Mouse (Mus musculus): ENCODE measurements around the gene Mid1.

The Mid1 gene

GRCm38 (mm10) chrX:169685131-169685530 lies at the start of gene Mid1:
Gene Mid1, plus strand, starts transcription at chrX:169685199.
- no peak for ATAC-seq (ENCODE audit: insufficient number of reproducible peaks, low FRiP score, low TSS enrichment)

GRCm38 (mm10) chrX:169673056-169673455 lies 11.9 kb upstream of the Mid1 start:
- ATAC-seq (ENCODE audit: insufficient number of reproducible peaks, low FRiP score, low TSS enrichment) = no peak

- no peak for ATAC-seq (ENCODE audit: insufficient number of reproducible peaks, low FRiP score, low TSS enrichment)
Measured at GRCm38 (mm10) chrX:169676313-169676712, 8.7 kb upstream of the Mid1 start.

- no peak for ATAC-seq (ENCODE audit: insufficient number of reproducible peaks, low FRiP score, low TSS enrichment)
Measured at GRCm38 (mm10) chrX:169685731-169686130, 732 bp downstream of the Mid1 start.

GRCm38 (mm10) chrX:169691217-169691616 lies 6.2 kb downstream of the Mid1 start:
- ATAC-seq (ENCODE audit: insufficient number of reproducible peaks, low FRiP score, low TSS enrichment) = no peak

- ATAC-seq (ENCODE audit: insufficient number of reproducible peaks, low FRiP score, low TSS enrichment) = no peak
Measured at GRCm38 (mm10) chrX:169691675-169692074, 6.7 kb downstream of the Mid1 start.

- no peak for ATAC-seq (ENCODE audit: insufficient number of reproducible peaks, low FRiP score, low TSS enrichment)
Measured at GRCm38 (mm10) chrX:169692225-169692909, 7.4 kb downstream of the Mid1 start.

- ATAC-seq (ENCODE audit: insufficient number of reproducible peaks, low FRiP score, low TSS enrichment) = no peak
Measured at GRCm38 (mm10) chrX:169704016-169704602, 19.1 kb downstream of the Mid1 start.

- no peak for ATAC-seq (ENCODE audit: insufficient number of reproducible peaks, low FRiP score, low TSS enrichment)
Measured at GRCm38 (mm10) chrX:169723511-169723910, 38.5 kb downstream of the Mid1 start.

GRCm38 (mm10) chrX:169735387-169735969 lies 50.5 kb downstream of the Mid1 start:
- ATAC-seq (ENCODE audit: insufficient number of reproducible peaks, low FRiP score, low TSS enrichment) = no peak

GRCm38 (mm10) chrX:169758001-169758400 lies 73.0 kb downstream of the Mid1 start:
- no peak for ATAC-seq (ENCODE audit: insufficient number of reproducible peaks, low FRiP score, low TSS enrichment)

- no peak for ATAC-seq (ENCODE audit: insufficient number of reproducible peaks, low FRiP score, low TSS enrichment)
Measured at GRCm38 (mm10) chrX:169779535-169779934, 94.5 kb downstream of the Mid1 start, which contains the start of gene 4933400A11Rik. Gene 4933400A11Rik, minus strand, starts transcription at chrX:169779635.

GRCm38 (mm10) chrX:169789702-169790101 lies 104.7 kb downstream of the Mid1 start:
- no peak for ATAC-seq (ENCODE audit: insufficient number of reproducible peaks, low FRiP score, low TSS enrichment)

GRCm38 (mm10) chrX:169792879-169793278 lies 107.9 kb downstream of the Mid1 start:
- no peak for ATAC-seq (ENCODE audit: insufficient number of reproducible peaks, low FRiP score, low TSS enrichment)

GRCm38 (mm10) chrX:169794421-169794820 lies 109.4 kb downstream of the Mid1 start:
- ATAC-seq (ENCODE audit: insufficient number of reproducible peaks, low FRiP score, low TSS enrichment) = no peak

- ATAC-seq (ENCODE audit: insufficient number of reproducible peaks, low FRiP score, low TSS enrichment) = no peak
Measured at GRCm38 (mm10) chrX:169794831-169795311, 109.9 kb downstream of the Mid1 start.

GRCm38 (mm10) chrX:169797148-169797547 lies 112.1 kb downstream of the Mid1 start:
- ATAC-seq (ENCODE audit: insufficient number of reproducible peaks, low FRiP score, low TSS enrichment) = no peak

GRCm38 (mm10) chrX:169798987-169799680 lies 114.1 kb downstream of the Mid1 start:
- no peak for ATAC-seq (ENCODE audit: insufficient number of reproducible peaks, low FRiP score, low TSS enrichment)

- no peak for ATAC-seq (ENCODE audit: insufficient number of reproducible peaks, low FRiP score, low TSS enrichment)
Measured at GRCm38 (mm10) chrX:169800238-169800637, 115.2 kb downstream of the Mid1 start.

- ATAC-seq (ENCODE audit: insufficient number of reproducible peaks, low FRiP score, low TSS enrichment) = no peak
Measured at GRCm38 (mm10) chrX:169805791-169806190, 120.8 kb downstream of the Mid1 start.

- no peak for ATAC-seq (ENCODE audit: insufficient number of reproducible peaks, low FRiP score, low TSS enrichment)
Measured at GRCm38 (mm10) chrX:169807744-169808143, 122.7 kb downstream of the Mid1 start.

Measured in cerebellum, adult (tissue).